Mouse (Mus musculus) heart, embryonic 11.5 days (tissue): Measurements from ENCODE around the gene Trappc3l. TPM values are rescaled to one million over a fixed set of nuclear protein-coding genes. Genes with fewer than 3 reads are reported as not detected.

Experiments used
- polyA plus RNA-seq: library from polyadenylated mRNA; unstranded; fragments of >200 nt; fragmentation: Nextera tagmentation; extraction: Ambion mirVana; gene quantifications from 2 replicates; pipeline ENCODE4 v1.2.1, GENCODE M21; 2014

The Trappc3l gene
- polyA plus RNA-seq, 1 experiment from 2014 or later, result not detected

Other genes with a start within 250 kb of the Trappc3l start
- gene Sult3a1, start 179.9 kb upstream of the Trappc3l start, polyA plus RNA-seq, result not detected in 2 replicates
- not detected in 2 replicates for gene Rsph4a, start 132.5 kb upstream of the Trappc3l start, polyA plus RNA-seq
- 13.3 and 16.2 TPM in 2 replicates for gene Zup1, start 86.3 kb upstream of the Trappc3l start, polyA plus RNA-seq
- gene Rwdd1, start 18.0 kb upstream of the Trappc3l start, polyA plus RNA-seq, result 118 and 126 TPM in 2 replicates
- gene Calhm4, start 6.7 kb downstream of the Trappc3l start, polyA plus RNA-seq, result 0.06 TPM in 1 of 2 replicates, not detected in the other
- 0.86 and 1.2 TPM in 2 replicates for gene Calhm5, start 58.9 kb downstream of the Trappc3l start, polyA plus RNA-seq
- 0.29 and 0.68 TPM in 2 replicates for gene Calhm6, start 90.4 kb downstream of the Trappc3l start, polyA plus RNA-seq
- 21.3 and 23.2 TPM in 2 replicates for gene Dse, start 170.1 kb downstream of the Trappc3l start, polyA plus RNA-seq
- 52.7 and 57.3 TPM in 2 replicates for gene Tspyl1, start 244.6 kb downstream of the Trappc3l start, polyA plus RNA-seq